Mouse (Mus musculus) MEL (cell line): ENCODE measurements at regions not wholly inside any gene's neighbourhood (a gene's known extent, or its start where the extent isn't known, plus 50 kb on each side); places are given as distances from the start of the nearest gene placed in this dataset.

Source experiments
- DNase-seq: peaks from one replicate; pipeline ENCODE4 v3.0.0; 2011; ENCODE audit warnings: low read depth, low spot score
- H3K27ac ChIP-seq: 2 replicates; pipeline ENCODE4 v1.5.1; 2012; ENCODE audit warnings: low read depth, mild to moderate bottlenecking, control low read depth, low read length, moderate library complexity; ENCODE audit not compliant: control insufficient read depth
- H3K27me3 ChIP-seq, 2 experiments: fragments of 150-350 bp in 1 of 2; sonication (generic) in 1 of 2; 2 replicates each; pipeline ENCODE4 v1.6.1; 2012; ENCODE audit warnings: low read length in 2 of 2, mild to moderate bottlenecking in 2 of 2, improper control_type of control experiment in 1 of 2, moderate library complexity in 1 of 2; ENCODE audit not compliant: insufficient read depth in 2 of 2, control insufficient read depth in 1 of 2
- H3K36me3 ChIP-seq, 2 experiments: 2 replicates each; pipeline ENCODE4 v1.6.1; 2012 to 2014; ENCODE audit warnings: low read length in 2 of 2, improper control_type of control experiment in 1 of 2, inconsistent platforms in 1 of 2, mild to moderate bottlenecking in 1 of 2; ENCODE audit not compliant: insufficient read depth in 2 of 2, control insufficient read depth in 1 of 2
- H3K4me1 ChIP-seq, 2 experiments: fragments of 150-350 bp in 1 of 2; sonication (generic) in 1 of 2; 2 replicates each; pipeline ENCODE4 v1.6.1; 2012; ENCODE audit warnings: low read length in 2 of 2, improper control_type of control experiment in 1 of 2, mild to moderate bottlenecking in 1 of 2; ENCODE audit not compliant: insufficient read depth in 2 of 2, control insufficient read depth in 1 of 2
- H3K4me3 ChIP-seq, 2 experiments: fragments of 150-350 bp in 1 of 2; sonication (generic) in 1 of 2; 2 replicates each; pipeline ENCODE4 v1.5.1; 2012; ENCODE audit warnings: low read depth in 2 of 2, low read length in 2 of 2, mild to moderate bottlenecking in 2 of 2, moderate library complexity in 2 of 2, control low read depth in 1 of 2, improper control_type of control experiment in 1 of 2; ENCODE audit not compliant: control insufficient read depth in 1 of 2, insufficient read depth in 1 of 2
- H3K79me2 ChIP-seq: 2 replicates; pipeline ENCODE4 v1.6.1; 2012; ENCODE audit warnings: mild to moderate bottlenecking, low read length, moderate library complexity; ENCODE audit not compliant: control insufficient read depth, poor library complexity, insufficient read depth
- H3K9ac ChIP-seq: 2 replicates; pipeline ENCODE4 v1.6.1; 2012; ENCODE audit warnings: low read depth, mild to moderate bottlenecking, control low read depth, low read length, moderate library complexity; ENCODE audit not compliant: control insufficient read depth, poor library complexity, severe bottlenecking
- H3K9me3 ChIP-seq: fragments of 150-350 bp; sonication (generic); replicated peaks from 2 replicates; pipeline ENCODE4 v1.6.1; 2012; ENCODE audit warnings: mild to moderate bottlenecking, low read length, improper control_type of control experiment, moderate library complexity; ENCODE audit not compliant: insufficient read depth
- BHLHE40 ChIP-seq: IDR thresholded peaks from 2 replicates; pipeline ENCODE4 v1.6.1; 2012; ENCODE audit warnings: low read depth, mild to moderate bottlenecking, inconsistent platforms, low read length, improper control_type of control experiment, borderline replicate concordance
- CTCF ChIP-seq, 3 experiments: IDR thresholded peaks in 2 of 3; conservative IDR thresholded peaks in 1 of 3; 2 replicates each; pipeline ENCODE4 v1.5.1; 2011 to 2012; ENCODE audit warnings: low read length in 3 of 3, low read depth in 2 of 3, mild to moderate bottlenecking in 2 of 3, improper control_type of control experiment in 1 of 3, inconsistent platforms in 1 of 3, mixed read lengths in 1 of 3, moderate library complexity in 1 of 3; ENCODE audit not compliant: control insufficient read depth in 1 of 3, insufficient read depth in 1 of 3, poor library complexity in 1 of 3, severe bottlenecking in 1 of 3
- ETS1 ChIP-seq: IDR thresholded peaks from 2 replicates; pipeline ENCODE4 v1.6.1; 2012; ENCODE audit warnings: low read depth, mild to moderate bottlenecking, inconsistent platforms, low read length, improper control_type of control experiment, moderate library complexity
- GABPA ChIP-seq: IDR thresholded peaks from 2 replicates; pipeline ENCODE4 v1.6.1; 2012; ENCODE audit warnings: low read depth, mild to moderate bottlenecking, inconsistent platforms, low read length, improper control_type of control experiment, moderate library complexity
- MAFK ChIP-seq: IDR thresholded peaks from 2 replicates; pipeline ENCODE4 v1.6.1; 2011; ENCODE audit warnings: low read depth, mild to moderate bottlenecking, low read length, improper control_type of control experiment, borderline replicate concordance
- MEF2A ChIP-seq: IDR thresholded peaks from 2 replicates; pipeline ENCODE4 v1.6.1; 2014; ENCODE audit warnings: low read depth, mild to moderate bottlenecking, inconsistent platforms, low read length, improper control_type of control experiment; ENCODE audit not compliant: poor library complexity, insufficient replicate concordance, severe bottlenecking; ENCODE audit errors: extremely low read depth
- MXI1 ChIP-seq: IDR thresholded peaks from 2 replicates; pipeline ENCODE4 v1.6.1; 2011; ENCODE audit warnings: mild to moderate bottlenecking, low read depth, low read length, improper control_type of control experiment
- MYB ChIP-seq: IDR thresholded peaks from 2 replicates; pipeline ENCODE4 v1.6.1; 2011; ENCODE audit warnings: mild to moderate bottlenecking, low read depth, low read length, improper control_type of control experiment
- NELFE ChIP-seq: IDR thresholded peaks from 2 replicates; pipeline ENCODE4 v1.6.1; 2011; ENCODE audit warnings: low read depth, low read length, improper control_type of control experiment
- NRF1 ChIP-seq: IDR thresholded peaks from 2 replicates; pipeline ENCODE4 v1.6.1; 2014; ENCODE audit warnings: low read depth, mild to moderate bottlenecking, inconsistent platforms, low read length, improper control_type of control experiment, moderate library complexity; ENCODE audit not compliant: poor library complexity, insufficient read depth, severe bottlenecking
- POLR2A ChIP-seq, 2 experiments: IDR thresholded peaks; 2 replicates each; pipeline ENCODE4 v1.6.1; 2011 to 2012; ENCODE audit warnings: low read length in 2 of 2, mild to moderate bottlenecking in 2 of 2, control low read depth in 1 of 2, improper control_type of control experiment in 1 of 2, low read depth in 1 of 2, moderate library complexity in 1 of 2; ENCODE audit not compliant: control insufficient read depth in 1 of 2, insufficient read depth in 1 of 2, poor library complexity in 1 of 2
- POLR2AphosphoS2 ChIP-seq: IDR thresholded peaks from 2 replicates; pipeline ENCODE4 v1.6.1; 2011; ENCODE audit warnings: low read length, improper control_type of control experiment
- POLR2AphosphoS5 ChIP-seq: IDR thresholded peaks from 2 replicates; pipeline ENCODE4 v1.6.1; 2012; ENCODE audit warnings: low read depth, borderline replicate concordance, mild to moderate bottlenecking, inconsistent platforms, low read length, moderate library complexity, mixed read lengths
- RCOR1 ChIP-seq: IDR thresholded peaks from 2 replicates; pipeline ENCODE4 v1.6.1; 2012; ENCODE audit warnings: low read depth, mild to moderate bottlenecking, inconsistent platforms, low read length, improper control_type of control experiment
- SMC3 ChIP-seq: IDR thresholded peaks from 2 replicates; pipeline ENCODE4 v1.6.1; 2011; ENCODE audit warnings: low read depth, low read length, improper control_type of control experiment
- TBP ChIP-seq: IDR thresholded peaks from 2 replicates; pipeline ENCODE4 v1.8.0; 2011; ENCODE audit warnings: low read depth, low read length, improper control_type of control experiment
- TCF12 ChIP-seq: IDR thresholded peaks from 2 replicates; pipeline ENCODE4 v1.6.1; 2014; ENCODE audit warnings: low read depth, mild to moderate bottlenecking, inconsistent platforms, low read length, improper control_type of control experiment, moderate library complexity
- USF1 ChIP-seq: IDR thresholded peaks from 2 replicates; pipeline ENCODE4 v1.6.1; 2014; ENCODE audit warnings: low read depth, mild to moderate bottlenecking, inconsistent platforms, low read length, improper control_type of control experiment, moderate library complexity
- USF2 ChIP-seq, 2 experiments: IDR thresholded peaks; 2 replicates each; pipeline ENCODE4 v1.6.1; 2011 to 2012; ENCODE audit warnings: improper control_type of control experiment in 2 of 2, low read length in 2 of 2, borderline replicate concordance in 1 of 2, inconsistent platforms in 1 of 2, low read depth in 1 of 2, mild to moderate bottlenecking in 1 of 2; ENCODE audit not compliant: insufficient read depth in 1 of 2
- ZMIZ1 ChIP-seq: IDR thresholded peaks from 2 replicates; pipeline ENCODE4 v1.6.1; 2012; ENCODE audit warnings: low read depth, mild to moderate bottlenecking, inconsistent platforms, low read length, improper control_type of control experiment, moderate library complexity

DNA sequence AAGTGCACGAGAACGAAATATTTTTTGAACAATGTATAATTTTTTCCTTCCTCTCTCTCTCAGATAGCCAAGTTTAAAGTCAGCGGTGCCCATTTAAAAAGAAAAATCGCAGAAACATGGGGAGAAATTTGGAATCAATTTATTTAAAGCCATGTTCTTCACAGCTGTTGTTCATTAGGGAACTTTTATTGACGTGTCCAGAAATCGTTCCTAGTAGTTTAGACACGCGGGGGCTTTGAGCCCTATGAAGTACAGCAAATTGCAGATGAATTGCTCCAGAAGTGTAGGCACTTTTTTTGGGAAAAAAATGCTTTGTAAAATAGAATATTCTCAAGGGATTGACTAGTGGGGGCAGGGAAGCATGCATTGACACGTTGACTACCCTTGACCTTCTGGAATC lies 182.8 kb downstream of the Rdh14 start:
- Histone ChIP-seq H3K36me3 (no peaks in the 10 kb centered on the region), H3K79me2 (no peaks in the 10 kb centered on the region), H3K9ac (no peak overlapping the region), H3K27me3 (no peaks in the 10 kb centered on the region), H3K4me1 (no peaks in the 10 kb centered on the region), H3K9me3 (no peaks in the 10 kb centered on the region), H3K4me3 (no peak overlapping the region)
- no peak for TF ChIP-seq MEF2A
- TF ChIP-seq ZMIZ1 = no peak
- TF ChIP-seq MAFK = no peak
- TF ChIP-seq TBP = no peak
- no peak for TF ChIP-seq ETS1
- no peak for TF ChIP-seq TCF12
- no peak for TF ChIP-seq RCOR1
- no peak for TF ChIP-seq CTCF (IDR thresholded peaks at IDR 0.05 in 2 of 3, conservative IDR thresholded peaks at IDR 0.05 in 1 of 3; ENCODE audit: control insufficient read depth in 1 of 3, insufficient read depth in 1 of 3, low read depth in 2 of 3, low read length in 3 of 3, poor library complexity in 1 of 3, severe bottlenecking in 1 of 3)
- no peak for TF ChIP-seq USF2 (IDR thresholded peaks at IDR 0.05; ENCODE audit: borderline replicate concordance in 1 of 2, insufficient read depth in 1 of 2, low read depth in 1 of 2, low read length in 2 of 2)
- TF ChIP-seq, all 39 proteins: peak for 0
- no peak overlapping the region for H3K27ac ChIP-seq
- no peak for DNase-seq

DNA sequence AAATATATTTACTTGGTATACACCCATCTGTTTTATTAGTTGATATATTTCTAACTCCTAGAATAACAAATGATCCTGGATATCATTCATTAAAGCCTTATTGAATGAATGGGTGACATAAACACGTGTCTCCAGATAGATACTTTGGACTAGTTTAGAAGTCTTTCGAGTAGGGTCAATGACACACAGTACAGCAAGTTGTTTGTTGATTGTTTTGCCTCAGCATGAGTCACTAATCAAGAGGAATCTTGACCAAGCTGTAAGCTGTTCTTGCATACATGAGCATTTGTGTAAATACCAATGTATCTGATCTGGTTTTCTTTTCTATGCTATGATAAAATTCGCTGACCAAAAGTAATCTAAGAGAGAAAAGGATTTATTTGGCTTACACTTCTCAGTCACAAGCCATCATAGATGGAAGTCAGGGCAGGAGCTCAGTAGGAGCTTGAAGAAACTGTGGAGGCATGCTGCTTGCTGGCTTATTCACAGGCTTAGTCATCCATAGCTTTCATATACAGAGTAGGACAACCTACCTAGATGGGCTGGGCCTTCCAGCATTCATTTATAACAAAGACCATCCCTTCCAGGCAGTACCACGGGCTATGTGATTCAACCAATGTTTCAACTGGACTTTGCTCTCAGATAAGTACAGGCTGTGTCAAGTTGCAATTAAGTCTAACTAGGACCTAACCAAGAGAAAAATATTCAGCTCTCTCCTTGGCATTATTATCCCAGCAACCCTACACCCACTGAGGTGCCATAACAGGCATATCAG lies 192.5 kb downstream of the Rdh14 start:
- H3K27ac ChIP-seq = no peak overlapping the region
- no peaks in the 10 kb centered on the region for H3K9me3 ChIP-seq
- H3K4me3 ChIP-seq = no peak overlapping the region
- no peaks in the 10 kb centered on the region for H3K36me3 ChIP-seq
- no peak for DNase-seq
- H3K9ac ChIP-seq = no peak overlapping the region
- H3K79me2 ChIP-seq = no peaks in the 10 kb centered on the region
- no peak for TF ChIP-seq POLR2A (IDR thresholded peaks at IDR 0.05; ENCODE audit: control insufficient read depth in 1 of 2, insufficient read depth in 1 of 2, low read depth in 1 of 2, low read length in 2 of 2, poor library complexity in 1 of 2)
- TF ChIP-seq POLR2AphosphoS2 = no peak
- no peak for TF ChIP-seq GABPA
- TF ChIP-seq NRF1 = no peak
- TF ChIP-seq SMC3 = no peak
- TF ChIP-seq NELFE = no peak
- TF ChIP-seq MAFK = no peak
- TF ChIP-seq MYB = no peak
- no peak for TF ChIP-seq MXI1
- TF ChIP-seq USF1 = no peak
- TF ChIP-seq POLR2AphosphoS5 = no peak
- TF ChIP-seq BHLHE40 = no peak
- no peak for TF ChIP-seq USF2 (IDR thresholded peaks at IDR 0.05; ENCODE audit: borderline replicate concordance in 1 of 2, insufficient read depth in 1 of 2, low read depth in 1 of 2, low read length in 2 of 2)
- no peaks in the 10 kb centered on the region for H3K27me3 ChIP-seq
- H3K4me1 ChIP-seq = no peaks in the 10 kb centered on the region
